Mouse (Mus musculus) Patski (cell line): ENCODE measurements around the gene Lrrc4c. TPM values are rescaled to one million over a fixed set of nuclear protein-coding genes. Genes with fewer than 3 reads are reported as not detected.

Source experiments
- ATAC-seq: fragments of 100-300 bp; one replicate; pipeline ENCODE4 v1.8.0; 2021
- CTCF ChIA-PET: fragments of 350-600 bp; sonication (Branson Sonifier 250); formaldehyde crosslinking; loops from one replicate; lab custom pipeline; 2022; ENCODE audit warnings: inconsistent platforms; lab: Charles Lee
- POLR2A ChIA-PET: fragments of 350-600 bp; sonication (Branson Sonifier 250); formaldehyde crosslinking; loops from one replicate; lab custom pipeline; 2022; ENCODE audit warnings: antibody characterized with exemption, inconsistent platforms; lab: Charles Lee
- DNase-seq: peaks from one replicate; pipeline ENCODE4 v3.0.0-alpha.2; 2011; ENCODE audit warnings: low read depth, low spot score
- H3K27me3 ChIP-seq: fragments of 371-371 bp; one replicate; pipeline ENCODE4 v1.5.1; 2021
- CTCF ChIP-seq: fragments of 100-300 bp; IDR thresholded peaks from one replicate; pipeline ENCODE4 v1.5.1; 2021
- in situ Hi-C: fragments of 300-500 bp; cut with MboI; formaldehyde crosslinking; loops from 3 replicates; pipeline ENCODE4 v1.11.1; 2018; ENCODE audit warnings: low pct_unique_long_range_greater_than_20kb, mixed read lengths
- polyA plus RNA-seq: library from polyadenylated mRNA; unstranded; gene quantifications from one replicate; pipeline ENCODE4 v1.2.3, GENCODE M21; 2021

Lrrc4c gene
- polyA plus RNA-seq, 1 experiment from 2014 or later: not detected

DNA sequence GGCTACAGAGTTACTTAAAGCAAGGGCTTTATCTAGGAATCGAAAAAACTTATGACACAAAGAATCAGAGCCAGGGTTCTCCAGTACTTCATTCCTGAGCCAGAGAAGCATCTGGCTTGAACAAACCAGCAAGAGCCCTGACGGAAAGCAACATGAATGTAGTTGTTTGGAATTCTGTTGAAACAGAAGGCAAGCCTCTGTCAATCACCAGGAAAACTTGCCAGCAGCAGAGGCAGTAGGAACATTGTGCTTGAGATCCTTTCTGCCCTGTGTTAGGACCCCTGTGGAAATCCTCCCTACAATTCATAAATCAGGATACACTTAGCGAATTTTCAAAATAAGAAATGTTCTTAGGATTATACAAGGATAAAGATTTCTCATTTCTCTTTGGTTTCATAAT lies 780.0 kb downstream of the Lrrc4c start:
- DNase-seq (no peak), ATAC-seq (no peak)
- TF ChIP-seq CTCF: no peak
- in situ Hi-C loops: no loop called here
- CTCF ChIA-PET: no interaction called here
- POLR2A ChIA-PET: no interaction called here
- H3K27me3 ChIP-seq: no peaks in the 10 kb centered on the region

GRCm38 (mm10) chr2:97103398-97104162 lies 785.6 kb downstream of the Lrrc4c start:
- POLR2A ChIA-PET: no interaction called here
- in situ Hi-C loops: no loop called here
- DNase-seq (no peak), ATAC-seq (no peak)
- CTCF ChIA-PET: no interaction called here
- no peak for TF ChIP-seq CTCF
- no peaks in the 10 kb centered on the region for H3K27me3 ChIP-seq

DNA sequence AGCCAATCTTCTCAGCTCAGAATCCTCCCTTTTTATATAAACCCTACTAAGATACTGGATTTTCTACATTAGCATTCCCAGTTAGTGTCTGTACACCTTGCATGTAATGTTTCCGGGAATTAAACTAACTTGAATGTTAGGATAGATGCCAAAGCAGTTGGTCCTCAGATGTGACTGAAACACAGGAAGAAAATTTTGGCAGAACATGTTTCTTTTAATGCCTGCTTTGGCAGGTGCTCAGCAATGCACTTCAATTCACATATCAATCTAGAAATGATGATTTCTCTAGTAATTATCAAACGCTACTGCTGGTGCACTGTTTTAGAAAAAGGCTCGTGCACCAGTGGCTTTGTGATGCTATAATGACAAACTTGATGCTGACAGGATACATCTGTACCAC lies 806.3 kb downstream of the Lrrc4c start:
- ChIA-PET CTCF (interaction anchor here (1.2 kb wide), 1 partner anchor 11 kb away, joined by 3 read pairs; no protein-coding TSS in a partner anchor), POLR2A (no interaction called here)
- ATAC-seq (no peak), DNase-seq (no peak)
- TF ChIP-seq CTCF: no peak
- H3K27me3 ChIP-seq: no peaks in the 10 kb centered on the region
- in situ Hi-C loops: no loop called here

- in situ Hi-C loops: no loop called here
- POLR2A ChIA-PET: no interaction called here
- no peaks in the 10 kb centered on the region for H3K27me3 ChIP-seq
- CTCF ChIA-PET: no interaction called here
- ATAC-seq (no peak), DNase-seq (no peak)
- no peak for TF ChIP-seq CTCF
Measured at GRCm38 (mm10) chr2:97138454-97138853, 820.5 kb downstream of the Lrrc4c start.

GRCm38 (mm10) chr2:97151626-97152194 lies 833.7 kb downstream of the Lrrc4c start:
- ChIA-PET POLR2A (no interaction called here), CTCF (no interaction called here)
- DNase-seq (no peak), ATAC-seq (no peak)
- in situ Hi-C loops: no loop called here
- no peak for TF ChIP-seq CTCF
- H3K27me3 ChIP-seq: no peaks in the 10 kb centered on the region

DNA sequence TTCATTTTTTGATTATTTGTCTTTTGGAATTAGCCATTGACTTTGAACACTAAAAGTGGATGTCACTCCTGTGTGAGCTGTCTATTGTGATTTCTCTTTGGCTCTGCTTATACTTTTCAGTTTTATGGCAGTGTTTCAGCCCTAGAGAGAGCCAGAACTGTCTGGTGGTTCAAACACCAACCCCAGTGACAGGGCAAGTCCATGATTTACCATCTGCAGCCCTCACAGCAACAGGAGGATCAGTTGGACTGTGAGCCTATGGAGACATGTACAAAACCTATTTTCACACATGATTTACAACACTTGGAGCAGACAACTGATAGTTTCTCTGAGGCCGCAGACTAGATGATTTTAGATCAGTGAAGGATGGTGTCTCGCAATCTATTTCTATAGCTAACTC lies 847.8 kb downstream of the Lrrc4c start:
- no peak for ATAC-seq
- POLR2A ChIA-PET: no interaction called here

GRCm38 (mm10) chr2:97178399-97178798 lies 860.4 kb downstream of the Lrrc4c start:
- ATAC-seq (no peak), DNase-seq (no peak)
- CTCF ChIA-PET: no interaction called here
- in situ Hi-C loops: no loop called here
- POLR2A ChIA-PET: no interaction called here
- TF ChIP-seq CTCF: no peak
- H3K27me3 ChIP-seq: no peaks in the 10 kb centered on the region

More for the DNA sequence above, 847.8 kb downstream of the Lrrc4c start:
- in situ Hi-C loops: no loop called here
- DNase-seq: no peak
- H3K27me3 ChIP-seq: no peaks in the 10 kb centered on the region
- no peak for TF ChIP-seq CTCF
- CTCF ChIA-PET: no interaction called here

- in situ Hi-C loops: no loop called here
- no peak for ATAC-seq
- no peaks in the 10 kb centered on the region for H3K27me3 ChIP-seq
- no peak for DNase-seq
- POLR2A ChIA-PET: no interaction called here
- TF ChIP-seq CTCF: no peak
- CTCF ChIA-PET: no interaction called here
Measured at GRCm38 (mm10) chr2:97196968-97197606, 879.1 kb downstream of the Lrrc4c start.

GRCm38 (mm10) chr2:97232966-97233365 lies 915.0 kb downstream of the Lrrc4c start:
- ATAC-seq (no peak), DNase-seq (no peak)
- TF ChIP-seq CTCF: no peak
- in situ Hi-C loops: no loop called here
- H3K27me3 ChIP-seq: no peaks in the 10 kb centered on the region
- ChIA-PET CTCF (no interaction called here), POLR2A (no interaction called here)

DNA sequence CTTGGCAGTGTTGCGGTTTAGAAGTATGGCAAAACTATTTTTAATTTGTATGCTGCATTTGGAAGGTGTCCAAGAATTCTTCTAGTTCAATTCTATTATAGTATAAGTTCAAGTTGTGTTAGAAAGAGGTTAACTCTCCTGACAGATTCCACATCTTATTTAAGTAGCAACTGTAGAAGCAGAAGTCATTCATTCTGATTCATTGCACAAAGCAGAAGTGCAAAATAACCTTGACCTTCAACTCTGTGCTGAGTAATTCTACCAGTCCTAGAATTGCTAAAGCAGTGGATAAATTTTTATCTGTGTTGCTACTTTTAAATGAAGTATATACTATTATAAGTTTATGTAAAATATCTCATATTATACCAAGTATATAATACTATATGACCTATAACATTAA lies 916.1 kb downstream of the Lrrc4c start:
- no peaks in the 10 kb centered on the region for H3K27me3 ChIP-seq
- no peak for TF ChIP-seq CTCF
- ChIA-PET POLR2A (no interaction called here), CTCF (no interaction called here)
- no peak for DNase-seq
- no peak for ATAC-seq
- in situ Hi-C loops: no loop called here

- POLR2A ChIA-PET: no interaction called here
- no peak for TF ChIP-seq CTCF
- CTCF ChIA-PET: no interaction called here
- in situ Hi-C loops: no loop called here
- DNase-seq (no peak), ATAC-seq (no peak)
- no peaks in the 10 kb centered on the region for H3K27me3 ChIP-seq
Measured at GRCm38 (mm10) chr2:97274651-97275050, 956.7 kb downstream of the Lrrc4c start.
